Mouse (Mus musculus) kidney, postnatal 14 days (tissue): ENCODE data around the gene Sirpa.

Source experiments
- DNase-seq: peaks from one replicate; pipeline ENCODE4 v3.0.0; 2022; ENCODE audit warnings: mixed read lengths

Sirpa gene

GRCm38 (mm10) chr2:129653632-129654031 is 61.0 kb downstream of the Sirpa start:
- DNase-seq, result no peak

GRCm38 (mm10) chr2:129654233-129654950 is 61.8 kb downstream of the Sirpa start:
- DNase-seq, result no peak

GRCm38 (mm10) chr2:129655033-129655432 is 62.4 kb downstream of the Sirpa start:
- DNase-seq, result no peak

GRCm38 (mm10) chr2:129658796-129659195 is 66.2 kb downstream of the Sirpa start:
- DNase-seq, result no peak

GRCm38 (mm10) chr2:129660020-129660419 is 67.4 kb downstream of the Sirpa start:
- DNase-seq, result peak; percentile 42

- no peak for DNase-seq
Observed at GRCm38 (mm10) chr2:129662484-129662883, 69.8 kb downstream of the Sirpa start.

GRCm38 (mm10) chr2:129671911-129672310 is 79.3 kb downstream of the Sirpa start:
- DNase-seq, result no peak

- DNase-seq, result peak; percentile 81
Observed at GRCm38 (mm10) chr2:129674935-129675634, 82.5 kb downstream of the Sirpa start.

- DNase-seq, result no peak
Observed at GRCm38 (mm10) chr2:129677664-129678063, 85.0 kb downstream of the Sirpa start.

GRCm38 (mm10) chr2:129679066-129679465 is 86.4 kb downstream of the Sirpa start:
- DNase-seq, result no peak

- DNase-seq, result no peak
Observed at GRCm38 (mm10) chr2:129680236-129680635, 87.6 kb downstream of the Sirpa start.
